Mouse (Mus musculus) heart, embryonic 15.5 days (tissue): ENCODE results near the gene Sdr42e1. TPM values are rescaled to one million over a fixed set of nuclear protein-coding genes. Genes with fewer than 3 reads are reported as not detected.

Experiments used
- ATAC-seq: fragments of 200-750 bp; cut with Nextera tagmentation; replicated peaks from 2 replicates; pipeline ENCODE4 v1.8.0; 2017; ENCODE audit warnings: low read depth, moderate TSS enrichment; ENCODE audit not compliant: insufficient number of reproducible peaks, insufficient read depth, low FRiP score
- H3K27ac ChIP-seq: fragments of 300-500 bp; sonication (generic); 2 replicates; pipeline ENCODE4 v1.5.1; 2015; ENCODE audit warnings: mild to moderate bottlenecking, inconsistent platforms
- H3K27me3 ChIP-seq: fragments of 300-500 bp; sonication (generic); 2 replicates; pipeline ENCODE4 v1.6.1; 2015; ENCODE audit warnings: inconsistent platforms
- H3K36me3 ChIP-seq: fragments of 300-500 bp; sonication (generic); 2 replicates; pipeline ENCODE4 v1.6.1; 2015; ENCODE audit warnings: mild to moderate bottlenecking, inconsistent platforms
- H3K4me1 ChIP-seq: fragments of 300-500 bp; sonication (generic); replicated peaks from 2 replicates; pipeline ENCODE4 v1.6.1; 2015; ENCODE audit warnings: inconsistent platforms
- H3K4me2 ChIP-seq: fragments of 300-500 bp; sonication (generic); 2 replicates; pipeline ENCODE4 v1.6.1; 2015; ENCODE audit warnings: inconsistent platforms, mild to moderate bottlenecking, moderate library complexity
- H3K4me3 ChIP-seq: fragments of 300-500 bp; sonication (generic); 2 replicates; pipeline ENCODE4 v1.5.1; 2015; ENCODE audit warnings: mild to moderate bottlenecking, inconsistent platforms
- H3K9ac ChIP-seq: fragments of 300-500 bp; sonication (generic); 2 replicates; pipeline ENCODE4 v1.6.1; 2015; ENCODE audit warnings: mild to moderate bottlenecking, inconsistent platforms
- H3K9me3 ChIP-seq: fragments of 300-500 bp; sonication (generic); replicated peaks from 2 replicates; pipeline ENCODE4 v1.6.1; 2016; ENCODE audit warnings: inconsistent platforms
- WGBS: fragments of 180-500 bp; shearing (Covaris S2); methylation state at CpG from one replicate; pipeline ENCODE4 v1.1.7; 2015; ENCODE audit warnings: mixed read lengths; 5-methylcytosine and 5-hydroxymethylcytosine counted together
- polyA plus RNA-seq: library from polyadenylated mRNA; unstranded; fragments of >200 nt; fragmentation: Nextera tagmentation; extraction: Ambion mirVana; gene quantifications from 2 replicates; pipeline ENCODE4 v1.2.1, GENCODE M21; 2015

Sdr42e1 gene
- polyA plus RNA-seq, 1 experiment from 2014 or later = 0.60 TPM

DNA sequence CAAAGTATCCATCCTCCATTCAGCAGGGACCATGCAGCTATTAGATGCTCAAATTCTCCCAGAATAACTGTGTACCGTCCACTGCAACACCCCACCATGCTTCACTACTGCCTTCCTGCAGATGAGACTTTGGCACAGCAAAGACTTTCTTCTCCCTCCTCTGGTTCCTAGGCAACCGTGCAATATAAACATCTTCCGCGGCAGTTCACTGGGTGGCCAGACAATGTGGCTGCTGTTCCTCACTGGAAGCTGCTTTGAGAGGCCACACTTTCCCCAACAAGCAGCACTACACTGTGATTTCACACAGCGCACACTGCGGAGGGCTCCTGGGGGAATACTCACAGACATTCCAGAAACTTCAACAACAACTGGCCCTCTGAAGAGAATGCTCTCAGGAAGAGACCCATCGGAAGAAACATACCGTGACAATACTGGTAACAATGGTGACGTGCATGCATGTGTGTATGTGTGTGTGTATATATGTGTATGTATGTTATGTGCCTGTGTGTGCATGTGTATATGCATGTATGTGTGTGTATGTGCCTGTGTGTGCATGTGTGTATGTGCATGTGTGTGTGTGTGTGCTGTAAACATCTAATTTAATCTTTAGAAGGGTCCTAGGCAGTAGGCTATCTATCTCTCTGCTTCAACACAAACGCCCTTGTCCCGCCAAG, 13.0 kb downstream of the Sdr42e1 start:
- Histone ChIP-seq H3K36me3 (no peaks in the 10 kb centered on the region), H3K27ac (no peak overlapping the region), H3K27me3 (no peaks in the 10 kb centered on the region), H3K9ac (no peak overlapping the region), H3K4me3 (no peak overlapping the region), H3K9me3 (no peaks in the 10 kb centered on the region), H3K4me1 (peaks cover 6% of the 10 kb centered on the region), H3K4me2 (0 out of 2 replicates have a peak overlapping the region, but pooled peaks have one; percentile 15)
- ATAC-seq = peak; percentile 39
- 23% methylated on average over 11 of the region's 11 CpGs for WGBS

- no peak overlapping the region for H3K4me3 ChIP-seq
- H3K36me3 ChIP-seq = no peaks in the 10 kb centered on the region
- H3K9me3 ChIP-seq = no peaks in the 10 kb centered on the region
- no peak overlapping the region for H3K27ac ChIP-seq
- H3K9ac ChIP-seq = no peak overlapping the region
- no peaks in the 10 kb centered on the region for H3K27me3 ChIP-seq
- WGBS = 72% methylated on average over 7 of the region's 7 CpGs
- peaks cover 6% of the 10 kb centered on the region for H3K4me1 ChIP-seq
- no peak for ATAC-seq
- H3K4me2 ChIP-seq = no peak overlapping the region
These were observed 14.5 kb downstream of the Sdr42e1 start for GRCm38 (mm10) chr8:117658990-117659389.

GRCm38 (mm10) chr8:117652318-117652717, 21.2 kb downstream of the Sdr42e1 start:
- no peak for ATAC-seq
- Histone ChIP-seq H3K4me3 (no peak overlapping the region), H3K36me3 (no peaks in the 10 kb centered on the region), H3K4me2 (no peak overlapping the region), H3K9me3 (no peaks in the 10 kb centered on the region), H3K27ac (no peak overlapping the region), H3K4me1 (no peaks in the 10 kb centered on the region), H3K9ac (no peak overlapping the region), H3K27me3 (no peaks in the 10 kb centered on the region)
- WGBS = 87% methylated on average over 1 of the region's 1 CpGs

- Histone ChIP-seq H3K27ac (no peak overlapping the region), H3K9ac (no peak overlapping the region), H3K4me3 (no peak overlapping the region), H3K36me3 (no peaks in the 10 kb centered on the region), H3K27me3 (no peaks in the 10 kb centered on the region), H3K4me2 (no peak overlapping the region), H3K9me3 (no peaks in the 10 kb centered on the region), H3K4me1 (no peaks in the 10 kb centered on the region)
- ATAC-seq = no peak
- 51% methylated on average over 5 of the region's 5 CpGs for WGBS
These were observed 27.0 kb downstream of the Sdr42e1 start for GRCm38 (mm10) chr8:117646440-117646839.

DNA sequence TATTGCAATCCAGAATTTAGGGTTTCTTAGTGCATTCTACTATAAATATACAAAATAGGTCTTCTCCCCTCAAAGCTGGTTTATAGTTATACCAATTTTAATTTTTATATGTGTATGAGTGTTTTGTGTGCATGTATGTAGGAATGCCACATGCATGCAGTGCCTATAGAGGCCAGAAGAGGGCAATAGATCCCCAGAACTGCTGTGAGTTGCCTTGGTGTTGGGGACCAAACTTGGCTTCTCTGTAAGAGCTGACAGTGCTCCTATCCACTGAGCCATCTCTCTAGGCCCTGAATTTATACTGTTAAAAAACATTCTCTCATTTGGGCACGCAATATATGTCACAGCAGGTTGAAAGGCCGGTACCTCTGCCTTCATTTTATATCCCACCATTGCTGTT, 27.5 kb downstream of the Sdr42e1 start:
- Histone ChIP-seq H3K27me3 (no peaks in the 10 kb centered on the region), H3K9ac (no peak overlapping the region), H3K4me2 (no peak overlapping the region), H3K4me3 (no peak overlapping the region), H3K4me1 (no peaks in the 10 kb centered on the region), H3K9me3 (no peaks in the 10 kb centered on the region), H3K27ac (no peak overlapping the region), H3K36me3 (no peaks in the 10 kb centered on the region)
- ATAC-seq = no peak
- 61% methylated on average over 2 of the region's 2 CpGs for whole genome bisulfite sequencing

- Histone ChIP-seq H3K4me2 (no peak overlapping the region), H3K27me3 (no peaks in the 10 kb centered on the region), H3K4me1 (no peaks in the 10 kb centered on the region), H3K36me3 (no peaks in the 10 kb centered on the region), H3K4me3 (no peak overlapping the region), H3K9me3 (no peaks in the 10 kb centered on the region), H3K27ac (no peak overlapping the region), H3K9ac (no peak overlapping the region)
- no peak for ATAC-seq
- WGBS = 45% methylated on average over 5 of the region's 5 CpGs
These were observed 28.0 kb downstream of the Sdr42e1 start for GRCm38 (mm10) chr8:117645486-117645885.

DNA sequence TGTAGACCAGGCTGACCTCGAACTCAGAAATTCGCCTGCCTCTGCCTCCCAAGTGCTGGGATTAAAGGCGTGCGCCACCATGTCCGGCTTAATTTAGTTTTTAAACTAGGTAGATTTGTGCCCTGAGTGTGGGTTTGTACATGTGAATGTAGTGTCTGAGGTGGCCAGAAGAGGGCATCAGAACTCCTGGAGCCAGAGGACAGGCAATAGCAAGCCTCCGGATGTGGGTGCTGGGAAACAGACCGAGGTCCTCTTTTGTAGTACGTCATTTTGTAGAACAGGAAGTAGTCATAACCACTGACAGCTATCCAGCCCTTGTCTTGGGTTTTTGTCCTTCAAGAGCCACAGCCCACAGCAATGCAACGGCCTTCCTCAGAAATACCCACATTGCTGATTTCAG, 33.9 kb downstream of the Sdr42e1 start:
- 92% methylated on average over 9 of the region's 9 CpGs for WGBS
- H3K4me1 ChIP-seq = no peaks in the 10 kb centered on the region

DNA sequence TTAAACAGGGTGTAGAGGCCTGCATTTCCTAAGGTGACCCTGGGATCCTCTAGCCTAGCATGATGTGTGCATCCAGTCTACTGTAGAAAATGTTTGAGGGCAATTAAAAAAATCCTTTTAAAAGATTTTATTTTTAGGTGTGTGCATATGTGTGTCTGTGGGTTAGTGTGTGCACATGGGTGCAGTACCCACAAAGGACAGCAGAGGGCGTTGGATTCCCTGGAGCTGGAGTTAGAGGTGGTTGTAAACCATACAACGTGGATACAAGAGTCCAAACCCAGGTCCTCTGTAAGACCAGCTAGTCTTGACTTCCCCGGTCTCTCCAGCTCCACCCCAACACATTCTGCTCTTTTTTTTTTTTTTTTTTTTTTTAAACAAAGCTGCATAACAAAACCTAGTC, 36.0 kb downstream of the Sdr42e1 start:
- Histone ChIP-seq H3K4me1 (no peaks in the 10 kb centered on the region), H3K4me3 (no peak overlapping the region), H3K9me3 (no peaks in the 10 kb centered on the region), H3K36me3 (no peaks in the 10 kb centered on the region), H3K4me2 (no peak overlapping the region), H3K9ac (no peak overlapping the region), H3K27ac (no peak overlapping the region), H3K27me3 (no peaks in the 10 kb centered on the region)
- no peak for ATAC-seq
- 62% methylated on average over 3 of the region's 3 CpGs for WGBS

More for the DNA sequence above, 33.9 kb downstream of the Sdr42e1 start:
- H3K27me3 ChIP-seq = no peaks in the 10 kb centered on the region
- ATAC-seq = no peak
- H3K9me3 ChIP-seq = no peaks in the 10 kb centered on the region
- no peak overlapping the region for H3K9ac ChIP-seq
- H3K4me2 ChIP-seq = no peak overlapping the region
- H3K27ac ChIP-seq = no peak overlapping the region
- no peak overlapping the region for H3K4me3 ChIP-seq
- no peaks in the 10 kb centered on the region for H3K36me3 ChIP-seq

GRCm38 (mm10) chr8:117634406-117634805, 39.1 kb downstream of the Sdr42e1 start:
- no peak overlapping the region for H3K4me3 ChIP-seq
- 81% methylated on average over 7 of the region's 7 CpGs for WGBS
- no peak for ATAC-seq

GRCm38 (mm10) chr8:117632532-117632931, 41.0 kb downstream of the Sdr42e1 start:
- Histone ChIP-seq H3K4me3 (no peak overlapping the region), H3K9me3 (no peaks in the 10 kb centered on the region), H3K4me1 (no peaks in the 10 kb centered on the region), H3K4me2 (no peak overlapping the region), H3K36me3 (no peaks in the 10 kb centered on the region), H3K27me3 (no peaks in the 10 kb centered on the region), H3K9ac (no peak overlapping the region), H3K27ac (no peak overlapping the region)
- 76% methylated on average over 5 of the region's 5 CpGs for WGBS
- ATAC-seq = no peak

More at GRCm38 (mm10) chr8:117634406-117634805, 39.1 kb downstream of the Sdr42e1 start:
- H3K4me2 ChIP-seq = no peak overlapping the region
- no peaks in the 10 kb centered on the region for H3K27me3 ChIP-seq
- no peaks in the 10 kb centered on the region for H3K36me3 ChIP-seq
- no peak overlapping the region for H3K27ac ChIP-seq
- no peak overlapping the region for H3K9ac ChIP-seq
- no peaks in the 10 kb centered on the region for H3K9me3 ChIP-seq
- H3K4me1 ChIP-seq = no peaks in the 10 kb centered on the region

GRCm38 (mm10) chr8:117627096-117627495, 46.4 kb downstream of the Sdr42e1 start:
- H3K4me1 ChIP-seq = no peaks in the 10 kb centered on the region
- H3K27me3 ChIP-seq = no peaks in the 10 kb centered on the region
- no peaks in the 10 kb centered on the region for H3K9me3 ChIP-seq
- H3K4me2 ChIP-seq = no peak overlapping the region
- H3K36me3 ChIP-seq = no peaks in the 10 kb centered on the region
- 72% methylated on average over 9 of the region's 9 CpGs for WGBS
- no peak overlapping the region for H3K9ac ChIP-seq
- H3K4me3 ChIP-seq = no peak overlapping the region
- H3K27ac ChIP-seq = no peak overlapping the region
- no peak for ATAC-seq
